Mouse (Mus musculus) ES-Bruce4 (cell line): ENCODE results near the gene Apoc3.

Experiments used
- CTCF ChIP-seq: IDR thresholded peaks from one replicate; pipeline ENCODE4 v1.8.1; 2011; ENCODE audit warnings: low read depth, low read length
- POLR2A ChIP-seq: IDR thresholded peaks from one replicate; pipeline ENCODE4 v1.8.1; 2011; ENCODE audit warnings: low read length; ENCODE audit not compliant: insufficient read depth

DNA sequence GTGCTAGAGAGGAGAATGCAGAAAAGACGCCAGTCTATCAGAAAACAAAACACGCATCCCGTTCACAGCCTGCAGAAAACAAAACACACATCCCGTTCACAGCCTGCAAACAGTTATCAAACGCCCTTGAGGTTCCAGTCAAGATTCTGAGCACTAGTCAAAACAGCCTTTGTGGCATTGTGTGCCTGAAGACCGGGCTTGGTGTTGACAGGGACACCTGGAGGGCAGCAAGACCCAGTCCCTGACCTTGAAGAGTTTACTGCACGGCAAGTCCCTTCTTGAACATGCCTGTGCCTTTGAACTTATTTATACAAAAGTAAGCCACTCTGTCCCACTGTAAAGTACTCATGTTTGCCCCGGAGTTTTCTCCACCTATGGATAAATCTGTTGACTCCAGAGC is 8.1 kb upstream of the Apoc3 start:
- TF ChIP-seq POLR2A (no peak), CTCF (no peak)
